Mouse (Mus musculus): ENCODE data around the gene Akr1a1. TPM values are rescaled to one million over a fixed set of nuclear protein-coding genes. Genes with fewer than 3 reads are reported as not detected.

The Akr1a1 gene
- polyA plus RNA-seq, 1 experiment from 2014 or later = 751 TPM

GRCm38 (mm10) chr4:116651797-116652135, 286 bp upstream of the Akr1a1 start:
- WGBS = 10% methylated on average over 6 of the region's 6 CpGs
- Histone ChIP-seq H3K4me3 (ENCODE audit: low read length) (peak overlapping the region; percentile 98), H3K27ac (ENCODE audit: low read depth, low read length) (peak overlapping the region; percentile 37; the same call in 1 of the 2 replicates), H3K9me3 (ENCODE audit: control insufficient read depth, low read length) (no peaks in the 10 kb centered on the region), H3K4me1 (ENCODE audit: control insufficient read depth, insufficient read depth, low read length) (peaks cover 13% of the 10 kb centered on the region), H3K36me3 (ENCODE audit: control insufficient read depth, insufficient read depth, low read length) (peaks cover 14% of the 10 kb centered on the region; the same call in 1 of the 2 replicates), H3K4me2 (replicated peaks; ENCODE audit: low read depth, low read length) (peak overlapping the region; percentile 61), H3K9ac (ENCODE audit: low read depth, low read length) (peak overlapping the region; percentile 97), H3K27me3 (ENCODE audit: control insufficient read depth, insufficient read depth, low read length) (no peaks in the 10 kb centered on the region)
- ATAC-seq (ENCODE audit: low FRiP score, low TSS enrichment) = no peak

- peaks cover 28% of the 10 kb centered on the region; the same call in 1 of the 2 replicates for H3K36me3 ChIP-seq (ENCODE audit: control insufficient read depth, insufficient read depth, low read length)
- peaks cover 18% of the 10 kb centered on the region for H3K4me1 ChIP-seq (ENCODE audit: control insufficient read depth, insufficient read depth, low read length)
- H3K4me2 ChIP-seq (replicated peaks; ENCODE audit: low read depth, low read length) = peak overlapping the region; percentile 85
- no peaks in the 10 kb centered on the region for H3K9me3 ChIP-seq (ENCODE audit: control insufficient read depth, low read length)
- H3K27me3 ChIP-seq (ENCODE audit: control insufficient read depth, insufficient read depth, low read length) = no peaks in the 10 kb centered on the region
- peak overlapping the region; percentile 94; the same call in 1 of the 2 replicates for H3K27ac ChIP-seq (ENCODE audit: low read depth, low read length)
- H3K9ac ChIP-seq (ENCODE audit: low read depth, low read length) = peak overlapping the region; percentile 97
- 36% methylated on average over 5 of the region's 5 CpGs for WGBS
- peak overlapping the region; percentile 98 for H3K4me3 ChIP-seq (ENCODE audit: low read length)
- no peak for ATAC-seq (ENCODE audit: low FRiP score, low TSS enrichment)
These were observed 1.1 kb downstream of the Akr1a1 start for GRCm38 (mm10) chr4:116650365-116650764.

GRCm38 (mm10) chr4:116649411-116649810, 2.1 kb downstream of the Akr1a1 start:
- peak overlapping the region; percentile 98; the same call in 1 of the 2 replicates for H3K4me3 ChIP-seq (ENCODE audit: low read length)
- peaks cover 38% of the 10 kb centered on the region for H3K36me3 ChIP-seq (ENCODE audit: control insufficient read depth, insufficient read depth, low read length)

GRCm38 (mm10) chr4:116645624-116646023, 5.9 kb downstream of the Akr1a1 start:
- no peak overlapping the region; the same call in 1 of the 2 replicates for H3K9ac ChIP-seq (ENCODE audit: low read depth, low read length)
- 82% methylated on average over 7 of the region's 7 CpGs for WGBS

More at GRCm38 (mm10) chr4:116649411-116649810, 2.1 kb downstream of the Akr1a1 start:
- peaks cover 18% of the 10 kb centered on the region for H3K4me1 ChIP-seq (ENCODE audit: control insufficient read depth, insufficient read depth, low read length)
- no peak overlapping the region for H3K27ac ChIP-seq (ENCODE audit: low read depth, low read length)
- H3K4me2 ChIP-seq (replicated peaks; ENCODE audit: low read depth, low read length) = peak overlapping the region; percentile 85
- no peaks in the 10 kb centered on the region for H3K9me3 ChIP-seq (ENCODE audit: control insufficient read depth, low read length)
- no peaks in the 10 kb centered on the region for H3K27me3 ChIP-seq (ENCODE audit: control insufficient read depth, insufficient read depth, low read length)
- ATAC-seq (ENCODE audit: low FRiP score, low TSS enrichment) = no peak
- 96% methylated on average over 2 of the region's 2 CpGs for WGBS
- H3K9ac ChIP-seq (ENCODE audit: low read depth, low read length) = no peak overlapping the region

GRCm38 (mm10) chr4:116644326-116644725, 7.2 kb downstream of the Akr1a1 start:
- peaks cover 78% of the 10 kb centered on the region for H3K36me3 ChIP-seq (ENCODE audit: control insufficient read depth, insufficient read depth, low read length)
- WGBS = 60% methylated on average over 6 of the region's 6 CpGs
- no peaks in the 10 kb centered on the region for H3K9me3 ChIP-seq (ENCODE audit: control insufficient read depth, low read length)
- H3K9ac ChIP-seq (ENCODE audit: low read depth, low read length) = no peak overlapping the region
- no peak overlapping the region for H3K4me2 ChIP-seq (replicated peaks; ENCODE audit: low read depth, low read length)
- no peak overlapping the region for H3K4me3 ChIP-seq (ENCODE audit: low read length)
- H3K27ac ChIP-seq (ENCODE audit: low read depth, low read length) = no peak overlapping the region
- no peaks in the 10 kb centered on the region for H3K27me3 ChIP-seq (ENCODE audit: control insufficient read depth, insufficient read depth, low read length)
- peaks cover 4% of the 10 kb centered on the region for H3K4me1 ChIP-seq (ENCODE audit: control insufficient read depth, insufficient read depth, low read length)
- ATAC-seq (ENCODE audit: low FRiP score, low TSS enrichment) = no peak

More at GRCm38 (mm10) chr4:116645624-116646023, 5.9 kb downstream of the Akr1a1 start:
- Histone ChIP-seq H3K27ac (ENCODE audit: low read depth, low read length) (no peak overlapping the region), H3K27me3 (ENCODE audit: control insufficient read depth, insufficient read depth, low read length) (no peaks in the 10 kb centered on the region), H3K36me3 (ENCODE audit: control insufficient read depth, insufficient read depth, low read length) (peaks cover 71% of the 10 kb centered on the region), H3K9me3 (ENCODE audit: control insufficient read depth, low read length) (no peaks in the 10 kb centered on the region), H3K4me1 (ENCODE audit: control insufficient read depth, insufficient read depth, low read length) (peaks cover 14% of the 10 kb centered on the region), H3K4me3 (ENCODE audit: low read length) (no peak overlapping the region), H3K4me2 (replicated peaks; ENCODE audit: low read depth, low read length) (no peak overlapping the region)
- ATAC-seq (ENCODE audit: low FRiP score, low TSS enrichment) = no peak

- peaks cover 91% of the 10 kb centered on the region for H3K36me3 ChIP-seq (ENCODE audit: control insufficient read depth, insufficient read depth, low read length)
- 95% methylated on average over 1 of the region's 1 CpGs for WGBS
- no peaks in the 10 kb centered on the region for H3K27me3 ChIP-seq (ENCODE audit: control insufficient read depth, insufficient read depth, low read length)
- no peak for ATAC-seq (ENCODE audit: low FRiP score, low TSS enrichment)
- no peak overlapping the region for H3K4me3 ChIP-seq (ENCODE audit: low read length)
- H3K9me3 ChIP-seq (ENCODE audit: control insufficient read depth, low read length) = no peaks in the 10 kb centered on the region
- H3K27ac ChIP-seq (ENCODE audit: low read depth, low read length) = no peak overlapping the region
- H3K4me2 ChIP-seq (replicated peaks; ENCODE audit: low read depth, low read length) = no peak overlapping the region
- H3K4me1 ChIP-seq (ENCODE audit: control insufficient read depth, insufficient read depth, low read length) = peaks cover 4% of the 10 kb centered on the region
- no peak overlapping the region for H3K9ac ChIP-seq (ENCODE audit: low read depth, low read length)
These were observed 9.4 kb downstream of the Akr1a1 start for GRCm38 (mm10) chr4:116642071-116642470.

GRCm38 (mm10) chr4:116638821-116639220, 12.7 kb downstream of the Akr1a1 start:
- Histone ChIP-seq H3K9ac (ENCODE audit: low read depth, low read length) (no peak overlapping the region), H3K4me3 (ENCODE audit: low read length) (no peak overlapping the region), H3K9me3 (ENCODE audit: control insufficient read depth, low read length) (no peaks in the 10 kb centered on the region), H3K27me3 (ENCODE audit: control insufficient read depth, insufficient read depth, low read length) (no peaks in the 10 kb centered on the region), H3K36me3 (ENCODE audit: control insufficient read depth, insufficient read depth, low read length) (peaks cover 90% of the 10 kb centered on the region), H3K27ac (ENCODE audit: low read depth, low read length) (no peak overlapping the region), H3K4me1 (ENCODE audit: control insufficient read depth, insufficient read depth, low read length) (no peaks in the 10 kb centered on the region), H3K4me2 (replicated peaks; ENCODE audit: low read depth, low read length) (no peak overlapping the region)
- ATAC-seq (ENCODE audit: low FRiP score, low TSS enrichment) = no peak
- 94% methylated on average over 6 of the region's 6 CpGs for WGBS

- no peak overlapping the region for H3K4me2 ChIP-seq (replicated peaks; ENCODE audit: low read depth, low read length)
- H3K4me1 ChIP-seq (ENCODE audit: control insufficient read depth, insufficient read depth, low read length) = no peaks in the 10 kb centered on the region
- no peak for ATAC-seq (ENCODE audit: low FRiP score, low TSS enrichment)
- no peak overlapping the region for H3K9ac ChIP-seq (ENCODE audit: low read depth, low read length)
- H3K27ac ChIP-seq (ENCODE audit: low read depth, low read length) = no peak overlapping the region
- H3K36me3 ChIP-seq (ENCODE audit: control insufficient read depth, insufficient read depth, low read length) = peaks cover 57% of the 10 kb centered on the region
- no peaks in the 10 kb centered on the region for H3K9me3 ChIP-seq (ENCODE audit: control insufficient read depth, low read length)
- H3K27me3 ChIP-seq (ENCODE audit: control insufficient read depth, insufficient read depth, low read length) = no peaks in the 10 kb centered on the region
- H3K4me3 ChIP-seq (ENCODE audit: low read length) = no peak overlapping the region
- WGBS = 95% methylated on average over 1 of the region's 1 CpGs
These were observed 16.3 kb downstream of the Akr1a1 start for GRCm38 (mm10) chr4:116635197-116635596.

- peak within 1 kb of the TSS; percentile 97 for H3K27ac ChIP-seq (ENCODE audit: low read depth, low read length)
- no peaks in the 10 kb centered on the region for H3K9me3 ChIP-seq (ENCODE audit: control insufficient read depth, low read length)
- peaks cover 11% of the 10 kb centered on the region; the same call in 1 of the 2 replicates for H3K36me3 ChIP-seq (ENCODE audit: control insufficient read depth, insufficient read depth, low read length)
- peak within 1 kb of the TSS; percentile 100 for H3K4me3 ChIP-seq (ENCODE audit: low read length)
- peak; percentile 92 for ATAC-seq (ENCODE audit: low FRiP score, low TSS enrichment)
- H3K27me3 ChIP-seq (ENCODE audit: control insufficient read depth, insufficient read depth, low read length) = no peaks in the 10 kb centered on the region
- peak within 1 kb of the TSS; percentile 62 for H3K4me2 ChIP-seq (replicated peaks; ENCODE audit: low read depth, low read length)
- H3K9ac ChIP-seq (ENCODE audit: low read depth, low read length) = peak within 1 kb of the TSS; percentile 98
- H3K4me1 ChIP-seq (ENCODE audit: control insufficient read depth, insufficient read depth, low read length) = no peaks in the 10 kb centered on the region; the same call in 1 of the 2 replicates
- WGBS = 5% methylated on average over 23 of the region's 23 CpGs
These were observed 23.5 kb downstream of the Akr1a1 start, which contains the start of gene Nasp for GRCm38 (mm10) chr4:116627722-116628662. Nasp (minus strand) TSS chr4:116627941.
